Mouse (Mus musculus) hindbrain, embryonic 11.5 days (tissue): ENCODE results near the gene Numa1. TPM values are rescaled to one million over a fixed set of nuclear protein-coding genes. Genes with fewer than 3 reads are reported as not detected.

Source experiments
- ATAC-seq: fragments of 200-750 bp; cut with Nextera tagmentation; 2 replicates; pipeline ENCODE4 v1.8.0; 2017; ENCODE audit warnings: mild to moderate bottlenecking, moderate TSS enrichment, moderate library complexity; ENCODE audit not compliant: low FRiP score
- DNase-seq: peaks from one replicate; pipeline ENCODE4 v3.0.0-alpha.2; 2015; ENCODE audit warnings: low spot score
- H3K27ac ChIP-seq: fragments of 300-500 bp; sonication (generic); 2 replicates; pipeline ENCODE4 v1.5.1; 2014; ENCODE audit warnings: mild to moderate bottlenecking, low read depth, low read length
- H3K27me3 ChIP-seq: fragments of 300-500 bp; sonication (generic); 2 replicates; pipeline ENCODE4 v1.6.1; 2014; ENCODE audit warnings: mild to moderate bottlenecking, low read length, moderate library complexity, mixed read lengths; ENCODE audit not compliant: control insufficient read depth, insufficient read depth
- H3K36me3 ChIP-seq: fragments of 300-500 bp; sonication (generic); 2 replicates; pipeline ENCODE4 v1.6.1; 2014; ENCODE audit warnings: mild to moderate bottlenecking, low read length, moderate library complexity, mixed read lengths; ENCODE audit not compliant: control insufficient read depth, insufficient read depth
- H3K4me1 ChIP-seq: fragments of 300-500 bp; sonication (generic); replicated peaks from 2 replicates; pipeline ENCODE4 v1.6.1; 2014; ENCODE audit warnings: low read length, mixed read lengths; ENCODE audit not compliant: control insufficient read depth, insufficient read depth
- H3K4me2 ChIP-seq: fragments of 300-500 bp; sonication (generic); replicated peaks from 2 replicates; pipeline ENCODE4 v1.6.1; 2014; ENCODE audit warnings: mild to moderate bottlenecking, low read depth, low read length
- H3K4me3 ChIP-seq: fragments of 300-500 bp; sonication (generic); 2 replicates; pipeline ENCODE4 v1.5.1; 2014; ENCODE audit warnings: low read depth, low read length
- H3K9ac ChIP-seq: fragments of 300-500 bp; sonication (generic); 2 replicates; pipeline ENCODE4 v1.6.1; 2014; ENCODE audit warnings: low read depth, low read length
- H3K9me3 ChIP-seq: fragments of 300-500 bp; sonication (generic); 2 replicates; pipeline ENCODE4 v1.6.1; 2016; ENCODE audit warnings: low read length; ENCODE audit not compliant: control insufficient read depth
- WGBS: fragments of 180-500 bp; shearing (Covaris S2); extraction: QIAGEN DNeasy Blood & Tissue Kit; methylation state at CpG from one replicate; pipeline ENCODE4 v1.1.7; 2014; 5-methylcytosine and 5-hydroxymethylcytosine counted together
- polyA plus RNA-seq: library from polyadenylated mRNA; unstranded; fragments of >200 nt; fragmentation: Nextera tagmentation; extraction: Ambion mirVana; gene quantifications from 2 replicates; pipeline ENCODE4 v1.2.1, GENCODE M21; 2014

The Numa1 gene
- polyA plus RNA-seq, 1 experiment from 2014 or later: 88.9 TPM

DNA sequence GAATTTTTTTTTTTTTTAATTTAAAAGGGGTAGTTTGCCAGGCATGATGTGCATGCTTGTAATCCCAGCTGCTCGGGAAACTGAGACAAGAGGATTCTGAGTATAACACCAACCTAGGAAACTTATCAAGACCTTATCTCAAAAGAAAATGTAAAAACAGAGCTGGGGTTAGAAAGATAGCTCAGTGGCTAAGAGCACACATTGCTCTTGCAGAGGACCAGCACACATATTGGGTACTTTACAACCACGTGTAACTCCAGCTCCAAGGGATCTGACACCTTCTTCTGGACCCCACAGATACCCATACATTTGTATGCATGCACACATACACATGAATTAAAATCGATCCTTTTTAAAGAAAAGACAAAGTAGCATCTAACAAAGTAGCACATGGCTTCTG is 127.4 kb downstream of the Numa1 start:
- Histone ChIP-seq H3K4me3 (no peak overlapping the region), H3K36me3 (no peaks in the 10 kb centered on the region), H3K9ac (no peak overlapping the region), H3K27ac (no peak overlapping the region), H3K27me3 (no peaks in the 10 kb centered on the region), H3K4me2 (no peak overlapping the region), H3K4me1 (peaks cover 4% of the 10 kb centered on the region; the same call in 1 of the 2 replicates), H3K9me3 (no peaks in the 10 kb centered on the region)
- WGBS: 96% methylated on average over 3 of the region's 3 CpGs
- ATAC-seq (no peak), DNase-seq (no peak)

- Histone ChIP-seq H3K9me3 (no peaks in the 10 kb centered on the region), H3K27me3 (no peaks in the 10 kb centered on the region), H3K4me1 (peaks cover 4% of the 10 kb centered on the region; the same call in 1 of the 2 replicates), H3K4me3 (no peak overlapping the region), H3K9ac (no peak overlapping the region), H3K4me2 (no peak overlapping the region), H3K36me3 (no peaks in the 10 kb centered on the region), H3K27ac (no peak overlapping the region)
- no peak for ATAC-seq
- no peak for DNase-seq
- WGBS: 96% methylated on average over 1 of the region's 1 CpGs
These were observed 128.3 kb downstream of the Numa1 start for GRCm38 (mm10) chr7:102062203-102062602.

- Histone ChIP-seq H3K9ac (no peak overlapping the region), H3K4me2 (peak overlapping the region; percentile 61), H3K36me3 (no peaks in the 10 kb centered on the region), H3K27ac (no peak overlapping the region), H3K9me3 (no peaks in the 10 kb centered on the region), H3K4me3 (peak overlapping the region; percentile 71), H3K27me3 (no peaks in the 10 kb centered on the region), H3K4me1 (peaks cover 4% of the 10 kb centered on the region; the same call in 1 of the 2 replicates)
- ATAC-seq (no peak), DNase-seq (no peak)
- WGBS: 90% methylated on average over 9 of the region's 9 CpGs
These were observed 130.0 kb downstream of the Numa1 start for GRCm38 (mm10) chr7:102063891-102064290.

Other genes starting within 250 kb of the Numa1 start
- gene Phox2a, start 115.8 kb upstream of the Numa1 start, polyA plus RNA-seq: 5.2 and 6.3 TPM in 2 replicates
- 22.5 and 25.2 TPM in 2 replicates for gene Inppl1, start 95.9 kb upstream of the Numa1 start, polyA plus RNA-seq
- 0.73 and 2.1 TPM in 2 replicates for gene Folr2, start 76.9 kb upstream of the Numa1 start, polyA plus RNA-seq
- gene Anapc15, start 70.4 kb upstream of the Numa1 start, polyA plus RNA-seq: 90.2 and 91.3 TPM in 2 replicates
- 11.5 and 12.1 TPM in 2 replicates for gene Folr1, start 63.3 kb upstream of the Numa1 start, polyA plus RNA-seq
- 127 TPM in 2 replicates for gene Lamtor1, start 28.2 kb upstream of the Numa1 start, polyA plus RNA-seq
- 0.48 and 0.89 TPM in 2 replicates for gene Tomt, start 27.8 kb upstream of the Numa1 start, polyA plus RNA-seq
- gene Lrrc51, start 216 bp upstream of the Numa1 start, polyA plus RNA-seq: 11.4 and 12.2 TPM in 2 replicates
- gene Il18bp, start 84.6 kb downstream of the Numa1 start, polyA plus RNA-seq: 3.1 and 4.4 TPM in 2 replicates
- 27.1 and 29.8 TPM in 2 replicates for gene Rnf121, start 131.4 kb downstream of the Numa1 start, polyA plus RNA-seq
- gene Xndc1, start 131.4 kb downstream of the Numa1 start, polyA plus RNA-seq: 19.5 and 23.3 TPM in 2 replicates
- gene Xntrpc, start 131.6 kb downstream of the Numa1 start, polyA plus RNA-seq: 1.0 and 2.0 TPM in 2 replicates
- 0.28 and 0.42 TPM in 2 replicates for gene Trpc2, start 149.0 kb downstream of the Numa1 start, polyA plus RNA-seq
- gene Art1, start 167.6 kb downstream of the Numa1 start, polyA plus RNA-seq: 0.88 and 0.96 TPM in 2 replicates
- 2.2 and 2.3 TPM in 2 replicates for gene Art5, start 175.4 kb downstream of the Numa1 start, polyA plus RNA-seq
- not detected in 2 replicates for gene Chrna10, start 182.7 kb downstream of the Numa1 start, polyA plus RNA-seq